In genomic region chr3:130095160-130095781, GRCm38 (mm10) we compare ENCODE assay signal across 9 mouse cellular contexts. TPM values are rescaled to one million over a fixed set of nuclear protein-coding genes. Genes with fewer than 3 reads are reported as not detected.
A peak's percentile ranks its signal among the peaks of the same experiment; 100 is the strongest.
DNase-seq lines count a peak whose midpoint lies in the region; ATAC-seq and TF ChIP-seq lines count a peak whose summit lies in the region.
"Had no signal": no experiment of that assay in that cellular context is flagged by ENCODE, and none has a peak within 500 bp of the region (broad histone marks: within the 10 kb centered on the region; RNA-seq: fewer than 3 reads in every experiment).

No protein-coding gene starts in this region.

- TF ChIP-seq POLR2A in cerebellum, adult 2 months (IDR thresholded peaks at IDR 0.05; ENCODE audit: borderline replicate concordance, insufficient read depth, low read length) = no peak

- no peak overlapping the region for H3K4me2 ChIP-seq in midbrain, embryonic 14.5 days (ENCODE audit: low read length)
- H3K4me2 ChIP-seq: heart, embryonic 13.5 days had no signal

- no peaks in the 10 kb centered on the region for H3K9me3 ChIP-seq in midbrain, embryonic 14.5 days (ENCODE audit: control insufficient read depth, low read length)
- H3K9me3 ChIP-seq: heart, embryonic 13.5 days had no signal

- H3K4me1 ChIP-seq in cerebellum, adult 2 months (ENCODE audit: control insufficient read depth, insufficient read depth, low read length) = no peaks in the 10 kb centered on the region
- H3K4me1 ChIP-seq in midbrain, embryonic 14.5 days (ENCODE audit: control insufficient read depth, insufficient read depth, low read length) = no peaks in the 10 kb centered on the region
- H3K4me1 ChIP-seq: heart, embryonic 13.5 days had no signal

- WGBS in cerebellum, adult 2 months = 41% methylated on average over 5 of the region's 5 CpGs
- WGBS in midbrain, embryonic 14.5 days = 44% methylated on average over 5 of the region's 5 CpGs

- no peak overlapping the region for H3K27ac ChIP-seq in cerebellum, adult 2 months (ENCODE audit: insufficient read depth, low read length)
- H3K27ac ChIP-seq in midbrain, embryonic 14.5 days (replicated peaks; ENCODE audit: low read depth, low read length) = no peak overlapping the region
- H3K27ac ChIP-seq: heart, embryonic 13.5 days had no signal

- TF ChIP-seq CTCF in cerebellum, adult 2 months (IDR thresholded peaks at IDR 0.05; ENCODE audit: borderline replicate concordance, insufficient read depth, low read depth, low read length) = peak; percentile 39; the same call in 1 of the 2 replicates

- peak; percentile 56; the same call in 1 of the 2 replicates for ATAC-seq in granulocyte monocyte progenitor cell, adult 5-6 weeks (replicated peaks; ENCODE audit: poor library complexity, severe bottlenecking)
- ATAC-seq in midbrain, embryonic 14.5 days (ENCODE audit: low FRiP score, low TSS enrichment) = peak; percentile 27; the same call in 1 of the 2 replicates

- intact Hi-C loops in gastrocnemius, postnatal 36 days (cut with DNase I) = loop anchor here (5.0 kb wide), 1 partner anchor 482 kb away; no protein-coding TSS in a partner anchor

- H3K27me3 ChIP-seq in cerebellum, adult 2 months (ENCODE audit: control insufficient read depth, insufficient read depth, low read length) = no peaks in the 10 kb centered on the region; the same call in 1 of the 2 replicates
- no peaks in the 10 kb centered on the region for H3K27me3 ChIP-seq in midbrain, embryonic 14.5 days (ENCODE audit: control insufficient read depth, insufficient read depth, low read length)

- no peaks in the 10 kb centered on the region for H3K36me3 ChIP-seq in midbrain, embryonic 14.5 days (ENCODE audit: control insufficient read depth, insufficient read depth, low read length)
- H3K36me3 ChIP-seq: heart, embryonic 13.5 days had no signal

- H3K9ac ChIP-seq in midbrain, embryonic 14.5 days (replicated peaks; ENCODE audit: low read length) = no peak overlapping the region
- H3K9ac ChIP-seq: heart, embryonic 13.5 days had no signal

- H3K4me3 ChIP-seq in cerebellum, adult 2 months (replicated peaks; ENCODE audit: insufficient read depth, low read depth, low read length) = no peak overlapping the region
- H3K4me3 ChIP-seq in midbrain, embryonic 14.5 days (replicated peaks; ENCODE audit: low read depth, low read length) = no peak overlapping the region
- H3K4me3 ChIP-seq: heart, embryonic 13.5 days had no signal

- DNase-seq in cerebellum, adult 2 months = peak; percentile 9 to 12
- DNase-seq in cerebellum, adult 11-12 months = no peak
- DNase-seq in 3T3-L1 (ENCODE audit: low read depth, low spot score) = peak; percentile 68
- DNase-seq in brain, adult 2 months (ENCODE audit: low read depth, low spot score) = peak; percentile 75
- peak; percentile 18 to 47 for DNase-seq in layer of hippocampus, postnatal 36 days
- DNase-seq in midbrain, embryonic 14.5 days = peak; percentile 88
- no peak for DNase-seq in gastrocnemius, postnatal 36 days

RNA-seq across cellular contexts. Expression of gene Sec24b, which starts 33.9 kb away (rescaled TPM):
- 65.8 and 69.6 TPM in 2 replicates for polyA plus RNA-seq in cerebellum, adult 2 months (2012; rRNA removed)
- 47.0 and 53.3 TPM in 2 replicates for total RNA-seq in granulocyte monocyte progenitor cell, adult 5-6 weeks (2014; fragmentation: Nextera tagmentation)
- total RNA-seq in granulocyte monocyte progenitor cell, adult 5-6 weeks (2017) = 21.1 and 34.5 TPM in 2 replicates
- total RNA-seq in layer of hippocampus, postnatal 36 days (2021) = 10 to 100 TPM; 58.6 to 65.4 TPM
- 30.6 and 36.3 TPM in 2 replicates for polyA plus RNA-seq in midbrain, embryonic 14.5 days (2014; fragmentation: Nextera tagmentation; extraction: Ambion mirVana)
- 10 to 100 TPM; 23.6 to 24.0 TPM for total RNA-seq in gastrocnemius, postnatal 36 days (2021)

RNA-seq across cellular contexts. Expression of gene Col25a1, which starts 36.0 kb away (rescaled TPM):
- 3.5 and 3.7 TPM in 2 replicates for polyA plus RNA-seq in cerebellum, adult 2 months (2012; rRNA removed)
- total RNA-seq in granulocyte monocyte progenitor cell, adult 5-6 weeks (2014; fragmentation: Nextera tagmentation) = not detected in 2 replicates
- not detected in 2 replicates for total RNA-seq in granulocyte monocyte progenitor cell, adult 5-6 weeks (2017)
- 10 to 100 TPM; 77.6 to 79.5 TPM for total RNA-seq in layer of hippocampus, postnatal 36 days (2021)
- polyA plus RNA-seq in midbrain, embryonic 14.5 days (2014; fragmentation: Nextera tagmentation; extraction: Ambion mirVana) = 15.4 and 17.1 TPM in 2 replicates
- under 1 TPM; 0.22 to 0.28 TPM for total RNA-seq in gastrocnemius, postnatal 36 days (2021)

Comparison
In these comparisons a context has a peak if more than half of its experiments do, and no peak if none do; other contexts are left out.
1. DNase-seq: peak in cerebellum, adult 2 months (2 of 2), 3T3-L1 (single experiment), brain, adult 2 months (single experiment), layer of hippocampus, postnatal 36 days (2 of 2) and midbrain, embryonic 14.5 days (single experiment); none in cerebellum, adult 11-12 months (single experiment) and gastrocnemius, postnatal 36 days (0 of 2).
2. RNA of gene Col25a1, which starts 36.0 kb away (total RNA-seq): 77.6 to 79.5 TPM in layer of hippocampus, postnatal 36 days; 0.22 to 0.28 TPM in gastrocnemius, postnatal 36 days and not detected in granulocyte monocyte progenitor cell, adult 5-6 weeks; every median in the first group is over 10 times any median in the second.